Mouse (Mus musculus) limb, embryonic 10.5 days (tissue): ENCODE results near the gene Ccdc85b. TPM values are rescaled to one million over a fixed set of nuclear protein-coding genes. Genes with fewer than 3 reads are reported as not detected.

Source experiments
- DNase-seq: peaks from one replicate; pipeline ENCODE4 v3.0.0-alpha.2; 2017; ENCODE audit warnings: low spot score
- H3K27ac ChIP-seq: fragments of 300-500 bp; sonication (generic); 2 replicates; pipeline ENCODE4 v1.5.1; 2016; ENCODE audit warnings: mild to moderate bottlenecking
- H3K27me3 ChIP-seq: fragments of 300-500 bp; sonication (generic); 2 replicates; pipeline ENCODE4 v1.6.1; 2016; ENCODE audit warnings: low read depth, mild to moderate bottlenecking; ENCODE audit not compliant: poor library complexity, severe bottlenecking
- H3K36me3 ChIP-seq: fragments of 300-500 bp; sonication (generic); 2 replicates; pipeline ENCODE4 v1.6.1; 2016; ENCODE audit warnings: mild to moderate bottlenecking, moderate library complexity
- H3K4me1 ChIP-seq: fragments of 300-500 bp; sonication (generic); 2 replicates; pipeline ENCODE4 v1.6.1; 2016
- H3K4me3 ChIP-seq: fragments of 300-500 bp; sonication (generic); 2 replicates; pipeline ENCODE4 v1.5.1; 2016; ENCODE audit warnings: mild to moderate bottlenecking, moderate library complexity
- H3K9me3 ChIP-seq: fragments of 300-500 bp; sonication (generic); replicated peaks from 2 replicates; pipeline ENCODE4 v1.6.1; 2016; ENCODE audit warnings: mild to moderate bottlenecking
- WGBS: fragments of 180-500 bp; shearing (Covaris S2); methylation state at CpG from one replicate; pipeline ENCODE4 v1.1.7; 2016; 5-methylcytosine and 5-hydroxymethylcytosine counted together
- polyA plus RNA-seq: library from polyadenylated mRNA; unstranded; fragments of >200 nt; fragmentation: Nextera tagmentation; extraction: Ambion mirVana; gene quantifications from 2 replicates; pipeline ENCODE4 v1.2.1, GENCODE M21; 2016

The Ccdc85b gene
- polyA plus RNA-seq, 1 experiment from 2014 or later = 8.9 TPM

- Histone ChIP-seq H3K27me3 (peaks cover 69% of the 10 kb centered on the region), H3K4me1 (peaks cover 19% of the 10 kb centered on the region), H3K4me3 (no peak overlapping the region), H3K36me3 (no peaks in the 10 kb centered on the region), H3K9me3 (no peaks in the 10 kb centered on the region), H3K27ac (no peak overlapping the region)
- WGBS = 89% methylated on average over 5 of the region's 5 CpGs
- DNase-seq = no peak
These were observed 11.9 kb downstream of the Ccdc85b start for GRCm38 (mm10) chr19:5445747-5446146.

GRCm38 (mm10) chr19:5444954-5445353, 12.7 kb downstream of the Ccdc85b start:
- no peak for DNase-seq
- Histone ChIP-seq H3K9me3 (no peaks in the 10 kb centered on the region), H3K27ac (no peak overlapping the region), H3K4me3 (no peak overlapping the region), H3K27me3 (peaks cover 61% of the 10 kb centered on the region), H3K36me3 (no peaks in the 10 kb centered on the region), H3K4me1 (peaks cover 19% of the 10 kb centered on the region)
- 40% methylated on average over 7 of the region's 7 CpGs for WGBS

- no peak overlapping the region for H3K27ac ChIP-seq
- no peaks in the 10 kb centered on the region for H3K9me3 ChIP-seq
- DNase-seq = no peak
- H3K4me3 ChIP-seq = no peak overlapping the region
- no peaks in the 10 kb centered on the region for H3K36me3 ChIP-seq
- H3K27me3 ChIP-seq = peaks cover 56% of the 10 kb centered on the region
- 67% methylated on average over 9 of the region's 9 CpGs for WGBS
- H3K4me1 ChIP-seq = peaks cover 19% of the 10 kb centered on the region
These were observed 13.3 kb downstream of the Ccdc85b start for GRCm38 (mm10) chr19:5444371-5444908.

GRCm38 (mm10) chr19:5433951-5434350, 23.7 kb downstream of the Ccdc85b start:
- 0 out of 2 replicates have a peak, but pooled peaks cover 3% of the 10 kb centered on the region for H3K36me3 ChIP-seq
- DNase-seq = no peak
- H3K27me3 ChIP-seq = no peaks in the 10 kb centered on the region
- H3K4me1 ChIP-seq = peaks cover 25% of the 10 kb centered on the region
- H3K4me3 ChIP-seq = peak overlapping the region; percentile 52
- no peaks in the 10 kb centered on the region for H3K9me3 ChIP-seq
- WGBS = 76% methylated on average over 7 of the region's 7 CpGs
- peak overlapping the region; percentile 90 for H3K27ac ChIP-seq

- H3K27ac ChIP-seq = peak overlapping the region; percentile 90
- 16% methylated on average over 16 of the region's 16 CpGs for WGBS
- peaks cover 9% of the 10 kb centered on the region; the same call in 1 of the 2 replicates for H3K36me3 ChIP-seq
- H3K4me3 ChIP-seq = peak overlapping the region; percentile 52
- peak; percentile 67 for DNase-seq
- peaks cover 25% of the 10 kb centered on the region for H3K4me1 ChIP-seq
- H3K9me3 ChIP-seq = no peaks in the 10 kb centered on the region
- no peaks in the 10 kb centered on the region for H3K27me3 ChIP-seq
These were observed 24.5 kb downstream of the Ccdc85b start for GRCm38 (mm10) chr19:5432992-5433852.

- Histone ChIP-seq H3K36me3 (peaks cover 18% of the 10 kb centered on the region), H3K4me1 (peaks cover 30% of the 10 kb centered on the region), H3K27ac (no peak overlapping the region), H3K4me3 (no peak overlapping the region), H3K9me3 (no peaks in the 10 kb centered on the region), H3K27me3 (no peaks in the 10 kb centered on the region)
- WGBS = 84% methylated on average over 4 of the region's 4 CpGs
- no peak for DNase-seq
These were observed 25.7 kb downstream of the Ccdc85b start for GRCm38 (mm10) chr19:5431911-5432464.

GRCm38 (mm10) chr19:5430408-5430807, 27.3 kb downstream of the Ccdc85b start:
- Histone ChIP-seq H3K27ac (no peak overlapping the region), H3K4me3 (no peak overlapping the region), H3K4me1 (peaks cover 42% of the 10 kb centered on the region), H3K27me3 (no peaks in the 10 kb centered on the region), H3K9me3 (no peaks in the 10 kb centered on the region), H3K36me3 (peaks cover 29% of the 10 kb centered on the region)
- WGBS = 88% methylated on average over 1 of the region's 1 CpGs
- DNase-seq = no peak

- Histone ChIP-seq H3K36me3 (peaks cover 29% of the 10 kb centered on the region), H3K4me3 (no peak overlapping the region), H3K27me3 (no peaks in the 10 kb centered on the region), H3K27ac (0 out of 2 replicates have a peak overlapping the region, but pooled peaks have one; percentile 14), H3K4me1 (peaks cover 40% of the 10 kb centered on the region), H3K9me3 (no peaks in the 10 kb centered on the region)
- DNase-seq = no peak
- 79% methylated on average over 8 of the region's 8 CpGs for WGBS
These were observed 27.9 kb downstream of the Ccdc85b start for GRCm38 (mm10) chr19:5429806-5430205.

GRCm38 (mm10) chr19:5429219-5429618, 28.5 kb downstream of the Ccdc85b start:
- Histone ChIP-seq H3K27ac (no peak overlapping the region), H3K4me1 (peaks cover 35% of the 10 kb centered on the region)
- 87% methylated on average over 4 of the region's 4 CpGs for WGBS

GRCm38 (mm10) chr19:5428083-5428482, 29.6 kb downstream of the Ccdc85b start:
- Histone ChIP-seq H3K27ac (no peak overlapping the region), H3K27me3 (no peaks in the 10 kb centered on the region), H3K4me3 (no peak overlapping the region), H3K9me3 (no peaks in the 10 kb centered on the region), H3K36me3 (peaks cover 34% of the 10 kb centered on the region), H3K4me1 (peaks cover 35% of the 10 kb centered on the region)
- no peak for DNase-seq
- WGBS = 86% methylated on average over 2 of the region's 2 CpGs

More at GRCm38 (mm10) chr19:5429219-5429618, 28.5 kb downstream of the Ccdc85b start:
- Histone ChIP-seq H3K36me3 (peaks cover 29% of the 10 kb centered on the region), H3K27me3 (no peaks in the 10 kb centered on the region), H3K4me3 (no peak overlapping the region), H3K9me3 (no peaks in the 10 kb centered on the region)
- no peak for DNase-seq

GRCm38 (mm10) chr19:5426640-5427290, 30.9 kb downstream of the Ccdc85b start:
- WGBS = 93% methylated on average over 13 of the region's 13 CpGs
- no peaks in the 10 kb centered on the region for H3K9me3 ChIP-seq
- H3K27ac ChIP-seq = peak overlapping the region; percentile 56
- no peaks in the 10 kb centered on the region for H3K27me3 ChIP-seq
- no peak for DNase-seq
- peaks cover 39% of the 10 kb centered on the region for H3K4me1 ChIP-seq
- H3K4me3 ChIP-seq = peak overlapping the region; percentile 90
- H3K36me3 ChIP-seq = peaks cover 47% of the 10 kb centered on the region

GRCm38 (mm10) chr19:5425906-5426565, 31.7 kb downstream of the Ccdc85b start:
- peak overlapping the region; percentile 97 for H3K27ac ChIP-seq
- H3K27me3 ChIP-seq = no peaks in the 10 kb centered on the region
- H3K4me3 ChIP-seq = peak overlapping the region; percentile 90
- H3K9me3 ChIP-seq = no peaks in the 10 kb centered on the region
- H3K4me1 ChIP-seq = peaks cover 39% of the 10 kb centered on the region
- 92% methylated on average over 18 of the region's 18 CpGs for WGBS
- no peak for DNase-seq
- H3K36me3 ChIP-seq = peaks cover 54% of the 10 kb centered on the region
